Mouse (Mus musculus): Measurements from ENCODE around the gene Schip1.

- TF ChIP-seq CTCF (IDR thresholded peaks at IDR 0.05; ENCODE audit: control insufficient read depth, insufficient read depth, low read length), result no peak
- no peak for TF ChIP-seq POLR2A (IDR thresholded peaks at IDR 0.05; ENCODE audit: borderline replicate concordance, control insufficient read depth, low read depth, low read length)
Measured at GRCm38 (mm10) chr3:68085024-68085423, 20.4 kb downstream of the Schip1 start.

Data from bone marrow, adult 2 months (tissue).